Mouse (Mus musculus): ENCODE data around the gene Eif5.

GRCm38 (mm10) chr12:111548555-111549289, 10.9 kb downstream of the Eif5 start:
- TF ChIP-seq CTCF (conservative IDR thresholded peaks at IDR 0.05; ENCODE audit: insufficient read depth, insufficient read length, low read depth, low read length) = no peak
- TF ChIP-seq POLR2A (IDR thresholded peaks at IDR 0.05; ENCODE audit: low read depth, low read length) = no peak
